Mouse (Mus musculus) embryonic facial prominence, embryonic 13.5 days (tissue): ENCODE data around the gene Gna14. TPM values are rescaled to one million over a fixed set of nuclear protein-coding genes. Genes with fewer than 3 reads are reported as not detected.

Experiments used
- ATAC-seq: fragments of 200-750 bp; cut with Nextera tagmentation; 2 replicates; pipeline ENCODE4 v1.8.0; 2017; ENCODE audit warnings: low read depth; ENCODE audit not compliant: insufficient number of reproducible peaks, insufficient read depth, low FRiP score, low TSS enrichment
- H3K27ac ChIP-seq: fragments of 300-500 bp; sonication (generic); 2 replicates; pipeline ENCODE4 v1.5.1; 2015; ENCODE audit warnings: moderate library complexity, mild to moderate bottlenecking, inconsistent platforms
- H3K27me3 ChIP-seq: fragments of 300-500 bp; sonication (generic); 2 replicates; pipeline ENCODE4 v1.6.1; 2015; ENCODE audit warnings: mild to moderate bottlenecking, inconsistent platforms
- H3K36me3 ChIP-seq: fragments of 300-500 bp; sonication (generic); 2 replicates; pipeline ENCODE4 v1.6.1; 2015; ENCODE audit warnings: mild to moderate bottlenecking, inconsistent platforms
- H3K4me1 ChIP-seq: fragments of 300-500 bp; sonication (generic); 2 replicates; pipeline ENCODE4 v1.6.1; 2015; ENCODE audit warnings: inconsistent platforms
- H3K4me2 ChIP-seq: fragments of 300-500 bp; sonication (generic); 2 replicates; pipeline ENCODE4 v1.6.1; 2015; ENCODE audit warnings: moderate library complexity, mild to moderate bottlenecking, inconsistent platforms
- H3K4me3 ChIP-seq: fragments of 300-500 bp; sonication (generic); 2 replicates; pipeline ENCODE4 v1.5.1; 2015; ENCODE audit warnings: mild to moderate bottlenecking, inconsistent platforms
- H3K9ac ChIP-seq: fragments of 300-500 bp; sonication (generic); 2 replicates; pipeline ENCODE4 v1.6.1; 2015; ENCODE audit warnings: mild to moderate bottlenecking, inconsistent platforms
- H3K9me3 ChIP-seq: fragments of 300-500 bp; sonication (generic); 2 replicates; pipeline ENCODE4 v1.6.1; 2016; ENCODE audit warnings: inconsistent platforms
- WGBS: fragments of 180-500 bp; shearing (Covaris S2); methylation state at CpG from one replicate; pipeline ENCODE4 v1.1.7; 2015; ENCODE audit warnings: mixed read lengths; 5-methylcytosine and 5-hydroxymethylcytosine counted together
- polyA plus RNA-seq: library from polyadenylated mRNA; unstranded; fragments of >200 nt; fragmentation: Nextera tagmentation; extraction: Ambion mirVana; gene quantifications from 2 replicates; pipeline ENCODE4 v1.2.1, GENCODE M21; 2015

Gene Gna14
- polyA plus RNA-seq, 1 experiment from 2014 or later, result 2.5 TPM

- Histone ChIP-seq H3K4me1 (peaks cover 33% of the 10 kb centered on the region), H3K36me3 (no peaks in the 10 kb centered on the region), H3K27ac (no peak overlapping the region), H3K9ac (peak overlapping the region; percentile 53), H3K27me3 (peaks cover 53% of the 10 kb centered on the region), H3K4me2 (peak overlapping the region; percentile 80), H3K4me3 (peak overlapping the region; percentile 46), H3K9me3 (no peaks in the 10 kb centered on the region)
- ATAC-seq, result no peak
- 3% methylated on average over 61 of the region's 61 CpGs for WGBS
These were observed 990 bp downstream of the Gna14 start for GRCm38 (mm10) chr19:16436335-16437169.

- no peak for ATAC-seq
- no peaks in the 10 kb centered on the region for H3K36me3 ChIP-seq
- H3K9me3 ChIP-seq, result no peaks in the 10 kb centered on the region
- 38% methylated on average over 4 of the region's 4 CpGs for WGBS
- peak overlapping the region; percentile 80 for H3K4me2 ChIP-seq
- peak overlapping the region; percentile 46 for H3K4me3 ChIP-seq
- H3K4me1 ChIP-seq, result peaks cover 33% of the 10 kb centered on the region
- no peak overlapping the region for H3K27ac ChIP-seq
- peaks cover 53% of the 10 kb centered on the region for H3K27me3 ChIP-seq
- no peak overlapping the region for H3K9ac ChIP-seq
These were observed 1.6 kb downstream of the Gna14 start for GRCm38 (mm10) chr19:16437170-16437483.

- 56% methylated on average over 5 of the region's 5 CpGs for WGBS
- ATAC-seq, result no peak
- Histone ChIP-seq H3K9me3 (no peaks in the 10 kb centered on the region), H3K9ac (no peak overlapping the region), H3K4me3 (no peak overlapping the region), H3K27ac (no peak overlapping the region), H3K4me2 (no peak overlapping the region; the same call in 1 of the 2 replicates), H3K4me1 (peaks cover 33% of the 10 kb centered on the region), H3K36me3 (no peaks in the 10 kb centered on the region), H3K27me3 (peaks cover 53% of the 10 kb centered on the region)
These were observed 2.3 kb downstream of the Gna14 start for GRCm38 (mm10) chr19:16437906-16438305.

GRCm38 (mm10) chr19:16439278-16439677 lies 3.7 kb downstream of the Gna14 start:
- H3K27me3 ChIP-seq, result peaks cover 46% of the 10 kb centered on the region
- no peak overlapping the region for H3K4me3 ChIP-seq
- no peak for ATAC-seq
- peaks cover 33% of the 10 kb centered on the region for H3K4me1 ChIP-seq
- H3K36me3 ChIP-seq, result no peaks in the 10 kb centered on the region
- H3K27ac ChIP-seq, result no peak overlapping the region
- H3K4me2 ChIP-seq, result no peak overlapping the region
- 62% methylated on average over 4 of the region's 4 CpGs for WGBS
- no peaks in the 10 kb centered on the region for H3K9me3 ChIP-seq
- H3K9ac ChIP-seq, result no peak overlapping the region

GRCm38 (mm10) chr19:16439834-16440233 lies 4.3 kb downstream of the Gna14 start:
- ATAC-seq, result no peak
- 57% methylated on average over 13 of the region's 13 CpGs for WGBS
- H3K4me3 ChIP-seq, result no peak overlapping the region
- H3K9ac ChIP-seq, result no peak overlapping the region
- no peak overlapping the region for H3K27ac ChIP-seq
- H3K4me1 ChIP-seq, result peaks cover 33% of the 10 kb centered on the region
- H3K36me3 ChIP-seq, result no peaks in the 10 kb centered on the region
- peaks cover 41% of the 10 kb centered on the region for H3K27me3 ChIP-seq
- no peak overlapping the region for H3K4me2 ChIP-seq
- no peaks in the 10 kb centered on the region for H3K9me3 ChIP-seq

GRCm38 (mm10) chr19:16441329-16441728 lies 5.8 kb downstream of the Gna14 start:
- WGBS, result 90% methylated on average over 6 of the region's 6 CpGs
- no peak overlapping the region for H3K27ac ChIP-seq
- H3K4me2 ChIP-seq, result no peak overlapping the region
- H3K36me3 ChIP-seq, result no peaks in the 10 kb centered on the region
- no peak overlapping the region for H3K9ac ChIP-seq
- no peaks in the 10 kb centered on the region for H3K9me3 ChIP-seq
- peaks cover 18% of the 10 kb centered on the region for H3K4me1 ChIP-seq
- no peak for ATAC-seq
- H3K4me3 ChIP-seq, result no peak overlapping the region
- H3K27me3 ChIP-seq, result peaks cover 26% of the 10 kb centered on the region

GRCm38 (mm10) chr19:16443335-16443734 lies 7.8 kb downstream of the Gna14 start:
- H3K9me3 ChIP-seq, result no peaks in the 10 kb centered on the region
- H3K4me2 ChIP-seq, result no peak overlapping the region
- no peak for ATAC-seq
- H3K27me3 ChIP-seq, result peaks cover 6% of the 10 kb centered on the region; the same call in 1 of the 2 replicates
- peaks cover 16% of the 10 kb centered on the region for H3K4me1 ChIP-seq
- H3K4me3 ChIP-seq, result no peak overlapping the region
- no peak overlapping the region for H3K9ac ChIP-seq
- 86% methylated on average over 5 of the region's 5 CpGs for WGBS
- no peak overlapping the region for H3K27ac ChIP-seq
- no peaks in the 10 kb centered on the region for H3K36me3 ChIP-seq

GRCm38 (mm10) chr19:16446612-16447011 lies 11.1 kb downstream of the Gna14 start:
- Histone ChIP-seq H3K9ac (no peak overlapping the region), H3K27me3 (no peaks in the 10 kb centered on the region), H3K27ac (no peak overlapping the region), H3K9me3 (no peaks in the 10 kb centered on the region), H3K4me3 (no peak overlapping the region), H3K4me2 (no peak overlapping the region), H3K4me1 (0 out of 2 replicates have a peak, but pooled peaks cover 3% of the 10 kb centered on the region), H3K36me3 (no peaks in the 10 kb centered on the region)
- 84% methylated on average over 6 of the region's 6 CpGs for WGBS
- no peak for ATAC-seq

GRCm38 (mm10) chr19:16447832-16448621 lies 12.5 kb downstream of the Gna14 start:
- Histone ChIP-seq H3K9me3 (no peaks in the 10 kb centered on the region), H3K4me2 (no peak overlapping the region), H3K9ac (no peak overlapping the region), H3K27me3 (no peaks in the 10 kb centered on the region), H3K36me3 (no peaks in the 10 kb centered on the region), H3K4me3 (no peak overlapping the region), H3K27ac (no peak overlapping the region), H3K4me1 (0 out of 2 replicates have a peak, but pooled peaks cover 3% of the 10 kb centered on the region)
- ATAC-seq, result no peak
- WGBS, result 83% methylated on average over 6 of the region's 6 CpGs

- no peak overlapping the region for H3K4me3 ChIP-seq
- 70% methylated on average over 5 of the region's 5 CpGs for WGBS
- H3K4me1 ChIP-seq, result 0 out of 2 replicates have a peak, but pooled peaks cover 3% of the 10 kb centered on the region
- no peaks in the 10 kb centered on the region for H3K36me3 ChIP-seq
- H3K27me3 ChIP-seq, result no peaks in the 10 kb centered on the region
- no peak overlapping the region for H3K9ac ChIP-seq
- H3K4me2 ChIP-seq, result no peak overlapping the region
- no peak overlapping the region for H3K27ac ChIP-seq
- ATAC-seq, result no peak
- H3K9me3 ChIP-seq, result no peaks in the 10 kb centered on the region
These were observed 13.2 kb downstream of the Gna14 start for GRCm38 (mm10) chr19:16448796-16449195.

GRCm38 (mm10) chr19:16450824-16451223 lies 15.3 kb downstream of the Gna14 start:
- no peak overlapping the region for H3K4me2 ChIP-seq
- H3K4me1 ChIP-seq, result 0 out of 2 replicates have a peak, but pooled peaks cover 3% of the 10 kb centered on the region
- no peak overlapping the region for H3K27ac ChIP-seq
- H3K9me3 ChIP-seq, result no peaks in the 10 kb centered on the region
- 57% methylated on average over 3 of the region's 3 CpGs for WGBS
- H3K4me3 ChIP-seq, result no peak overlapping the region
- no peak for ATAC-seq
- no peaks in the 10 kb centered on the region for H3K27me3 ChIP-seq
- no peak overlapping the region for H3K9ac ChIP-seq
- H3K36me3 ChIP-seq, result no peaks in the 10 kb centered on the region

GRCm38 (mm10) chr19:16456181-16456580 lies 20.6 kb downstream of the Gna14 start:
- Histone ChIP-seq H3K4me3 (no peak overlapping the region), H3K27ac (no peak overlapping the region), H3K36me3 (no peaks in the 10 kb centered on the region), H3K9me3 (no peaks in the 10 kb centered on the region), H3K27me3 (no peaks in the 10 kb centered on the region), H3K9ac (no peak overlapping the region), H3K4me2 (no peak overlapping the region), H3K4me1 (no peaks in the 10 kb centered on the region)
- 65% methylated on average over 2 of the region's 2 CpGs for WGBS
- no peak for ATAC-seq
